Mouse (Mus musculus) ES-E14 (cell line): Measurements from ENCODE around the gene Anks1b. TPM values are rescaled to one million over a fixed set of nuclear protein-coding genes. Genes with fewer than 3 reads are reported as not detected.

ENCODE experiments used
- DNase-seq: peaks from one replicate; pipeline ENCODE4 v3.0.0-alpha.2; 2013; ENCODE audit warnings: low read depth, low spot score
- H3K27ac ChIP-seq: 2 replicates; pipeline ENCODE4 v1.5.1; 2012; ENCODE audit warnings: low read depth, mild to moderate bottlenecking, low read length, moderate library complexity, mixed read lengths; ENCODE audit not compliant: poor library complexity, insufficient read depth, severe bottlenecking
- H3K36me3 ChIP-seq: 2 replicates; pipeline ENCODE4 v1.6.1; 2012; ENCODE audit warnings: mild to moderate bottlenecking, low read length, moderate library complexity, mixed read lengths; ENCODE audit not compliant: control insufficient read depth, poor library complexity, insufficient read depth, severe bottlenecking
- H3K4me1 ChIP-seq, 2 experiments: fragments of 150-350 bp in 1 of 2; sonication (generic) in 1 of 2; 2 replicates each; pipeline ENCODE4 v1.6.1; 2012; ENCODE audit warnings: low read length in 2 of 2, mild to moderate bottlenecking in 1 of 2, mixed read lengths in 1 of 2; ENCODE audit not compliant: control insufficient read depth in 2 of 2, insufficient read depth in 2 of 2, poor library complexity in 1 of 2
- H3K4me3 ChIP-seq, 2 experiments: fragments of 150-350 bp in 1 of 2; sonication (generic) in 1 of 2; 2 replicates each; pipeline ENCODE4 v1.5.1; 2012; ENCODE audit warnings: low read length in 2 of 2, low read depth in 1 of 2, mild to moderate bottlenecking in 1 of 2, mixed read lengths in 1 of 2; ENCODE audit not compliant: insufficient read depth in 1 of 2, poor library complexity in 1 of 2, severe bottlenecking in 1 of 2
- H3K9ac ChIP-seq: 2 replicates; pipeline ENCODE4 v1.6.1; 2012; ENCODE audit warnings: low read depth, mild to moderate bottlenecking, low read length, mixed read lengths; ENCODE audit not compliant: poor library complexity, insufficient read depth, severe bottlenecking
- H3K9me3 ChIP-seq: fragments of 150-350 bp; sonication (generic); 2 replicates; pipeline ENCODE4 v1.6.1; 2012; ENCODE audit warnings: low read depth, mild to moderate bottlenecking, low read length; ENCODE audit not compliant: control insufficient read depth, insufficient read depth
- CHD2 ChIP-seq: IDR thresholded peaks from 2 replicates; pipeline ENCODE4 v1.6.1; 2014; ENCODE audit warnings: mild to moderate bottlenecking, low read depth, low read length, inconsistent platforms
- HCFC1 ChIP-seq: IDR thresholded peaks from 2 replicates; pipeline ENCODE4 v1.6.1; 2012; ENCODE audit warnings: low read length, inconsistent platforms, borderline replicate concordance; ENCODE audit not compliant: insufficient read depth
- MAFK ChIP-seq: IDR thresholded peaks from 2 replicates; pipeline ENCODE4 v1.6.1; 2014; ENCODE audit warnings: mild to moderate bottlenecking, low read depth, low read length, inconsistent platforms; ENCODE audit not compliant: insufficient read depth
- ZC3H11A ChIP-seq: IDR thresholded peaks from 2 replicates; pipeline ENCODE4 v1.6.1; 2012; ENCODE audit warnings: low read depth, mild to moderate bottlenecking, inconsistent platforms, low read length, borderline replicate concordance
- ZNF384 ChIP-seq: IDR thresholded peaks from 2 replicates; pipeline ENCODE4 v1.6.1; 2012; ENCODE audit warnings: low read depth, low read length, inconsistent platforms
- in situ Hi-C, 2 experiments: fragments of 600-800 bp; cut with MboI; formaldehyde crosslinking; loops; one replicate each; pipeline ENCODE4 v1.15.1; 2025; ENCODE audit warnings: low sequenced_read_pairs in 2 of 2, inconsistent platforms in 1 of 2; ENCODE audit not compliant: unreplicated experiment in 2 of 2
- total RNA-seq: library from RNA; depleted of rRNA; stranded (reverse); fragments of 300-350 nt; gene quantifications from 2 replicates; pipeline ENCODE4 v1.2.3, GENCODE M21; 2012

The Anks1b gene
- total RNA-seq, 1 experiment: 2.6 TPM

- Histone ChIP-seq H3K36me3 (no peaks in the 10 kb centered on the region), H3K4me1 (no peaks in the 10 kb centered on the region), H3K9me3 (no peaks in the 10 kb centered on the region), H3K27ac (no peak overlapping the region), H3K4me3 (no peak overlapping the region), H3K9ac (no peak overlapping the region)
- no peak for TF ChIP-seq ZNF384
- no peak for TF ChIP-seq ZC3H11A
- TF ChIP-seq CHD2: no peak
- TF ChIP-seq MAFK: no peak
- TF ChIP-seq HCFC1: no peak
- in situ Hi-C loops: no loop called here
- no peak for DNase-seq
Measured at GRCm38 (mm10) chr10:90599149-90599548, 725.8 kb downstream of the Anks1b start.

GRCm38 (mm10) chr10:90599726-90600531 lies 726.6 kb downstream of the Anks1b start:
- no peaks in the 10 kb centered on the region for H3K9me3 ChIP-seq
- no peak overlapping the region for H3K9ac ChIP-seq
- DNase-seq: no peak
- H3K4me3 ChIP-seq: no peak overlapping the region
- TF ChIP-seq ZC3H11A: no peak
- no peak for TF ChIP-seq CHD2
- TF ChIP-seq ZNF384: no peak
- TF ChIP-seq MAFK: no peak
- TF ChIP-seq HCFC1: no peak
- H3K4me1 ChIP-seq: no peaks in the 10 kb centered on the region
- no peaks in the 10 kb centered on the region for H3K36me3 ChIP-seq
- no peak overlapping the region for H3K27ac ChIP-seq
- in situ Hi-C loops: no loop called here

- H3K27ac ChIP-seq: no peak overlapping the region
- H3K36me3 ChIP-seq: no peaks in the 10 kb centered on the region
- H3K4me1 ChIP-seq: no peaks in the 10 kb centered on the region
- H3K9me3 ChIP-seq: no peaks in the 10 kb centered on the region
- no peak for TF ChIP-seq ZNF384
- TF ChIP-seq ZC3H11A: no peak
- no peak for TF ChIP-seq HCFC1
- TF ChIP-seq CHD2: no peak
- TF ChIP-seq MAFK: no peak
- in situ Hi-C loops: no loop called here
- no peak for DNase-seq
- no peak overlapping the region for H3K4me3 ChIP-seq
- no peak overlapping the region for H3K9ac ChIP-seq
Measured at GRCm38 (mm10) chr10:90607586-90607985, 734.3 kb downstream of the Anks1b start.

- no peak for DNase-seq
- Histone ChIP-seq H3K9me3 (no peaks in the 10 kb centered on the region), H3K27ac (no peak overlapping the region), H3K36me3 (no peaks in the 10 kb centered on the region), H3K9ac (no peak overlapping the region), H3K4me3 (no peak overlapping the region), H3K4me1 (no peaks in the 10 kb centered on the region)
- no peak for TF ChIP-seq CHD2
- TF ChIP-seq ZC3H11A: no peak
- TF ChIP-seq MAFK: no peak
- no peak for TF ChIP-seq ZNF384
- no peak for TF ChIP-seq HCFC1
- in situ Hi-C loops: no loop called here
Measured at GRCm38 (mm10) chr10:90609437-90609836, 736.1 kb downstream of the Anks1b start.

GRCm38 (mm10) chr10:90613051-90613450 lies 739.7 kb downstream of the Anks1b start:
- H3K9me3 ChIP-seq: no peaks in the 10 kb centered on the region
- TF ChIP-seq MAFK (no peak), HCFC1 (no peak), ZNF384 (no peak), CHD2 (no peak), ZC3H11A (no peak)
- H3K27ac ChIP-seq: no peak overlapping the region
- H3K4me3 ChIP-seq: no peak overlapping the region
- no peaks in the 10 kb centered on the region for H3K36me3 ChIP-seq
- in situ Hi-C loops: no loop called here
- DNase-seq: no peak
- no peaks in the 10 kb centered on the region for H3K4me1 ChIP-seq
- H3K9ac ChIP-seq: no peak overlapping the region
